Mouse (Mus musculus) lung, postnatal 36 days (tissue): ENCODE results near the gene Erich6.
"Not testable (repeated sequence)": the region's sequence is repeated elsewhere in the genome, so short reads cannot be mapped to it uniquely, and the experiment has no call there.

ENCODE experiments used
- DNase-seq: peaks from one replicate; pipeline ENCODE4 v3.0.0; 2022; ENCODE audit warnings: mixed read lengths

Erich6 gene

DNA sequence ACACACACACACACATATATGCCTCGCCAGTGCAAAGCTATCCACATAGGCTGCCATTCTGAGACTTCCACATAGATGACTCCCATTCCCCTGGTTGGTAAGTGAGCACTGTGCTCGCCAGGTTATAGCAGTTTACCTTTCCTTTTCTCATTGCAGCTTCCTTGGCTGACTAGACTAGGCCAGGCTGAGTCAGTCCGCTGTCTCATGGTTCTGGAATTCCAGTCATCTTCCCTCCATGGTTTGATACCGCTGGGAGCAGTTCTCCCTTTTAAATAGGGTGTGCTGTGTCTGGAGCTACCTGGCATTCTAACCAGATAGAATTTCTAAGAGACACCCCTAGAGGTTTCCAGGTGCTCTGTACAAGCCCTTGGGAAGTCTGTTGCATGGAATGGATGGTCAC is 9.2 kb upstream of the Erich6 start:
- no peak for DNase-seq

DNA sequence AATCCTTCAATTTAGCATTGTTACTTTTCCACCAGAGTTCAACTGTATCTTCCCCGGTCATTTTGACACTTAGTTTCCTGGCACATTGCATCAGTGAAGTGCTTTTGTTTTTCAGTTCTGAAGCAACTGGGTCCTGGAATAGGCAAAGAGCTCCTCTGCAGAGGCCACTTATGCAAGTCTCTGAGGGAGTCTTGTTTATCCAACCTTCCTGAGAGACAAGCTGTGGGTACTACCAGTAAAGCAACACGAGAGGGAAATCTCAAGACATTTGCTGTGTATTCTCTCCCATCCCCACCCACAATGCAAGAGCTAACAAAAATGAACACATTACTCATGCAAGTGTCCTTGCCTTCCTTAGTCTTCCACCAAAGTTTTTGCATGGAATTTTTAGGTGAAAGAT is 5.3 kb downstream of the Erich6 start:
- DNase-seq: no peak

DNA sequence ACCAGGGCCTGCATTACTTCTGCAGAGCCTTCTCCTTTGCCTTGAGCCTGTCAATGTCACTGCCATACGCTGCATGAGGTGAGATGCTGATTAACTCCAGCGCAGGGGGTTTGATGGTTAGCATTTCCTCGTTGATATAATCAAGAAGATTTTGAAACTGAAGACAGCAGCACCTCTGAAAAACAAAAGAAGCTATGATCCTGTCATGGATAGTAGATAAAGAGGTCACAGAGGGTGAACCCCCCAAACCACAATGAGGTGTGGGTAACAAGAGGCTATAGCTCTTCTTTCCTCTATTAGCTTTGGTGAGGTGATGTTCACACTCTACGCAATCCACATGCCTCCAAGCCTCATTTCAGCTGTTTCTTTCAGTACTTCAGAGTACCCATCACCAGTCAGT is 12.0 kb downstream of the Erich6 start:
- no peak for DNase-seq

DNA sequence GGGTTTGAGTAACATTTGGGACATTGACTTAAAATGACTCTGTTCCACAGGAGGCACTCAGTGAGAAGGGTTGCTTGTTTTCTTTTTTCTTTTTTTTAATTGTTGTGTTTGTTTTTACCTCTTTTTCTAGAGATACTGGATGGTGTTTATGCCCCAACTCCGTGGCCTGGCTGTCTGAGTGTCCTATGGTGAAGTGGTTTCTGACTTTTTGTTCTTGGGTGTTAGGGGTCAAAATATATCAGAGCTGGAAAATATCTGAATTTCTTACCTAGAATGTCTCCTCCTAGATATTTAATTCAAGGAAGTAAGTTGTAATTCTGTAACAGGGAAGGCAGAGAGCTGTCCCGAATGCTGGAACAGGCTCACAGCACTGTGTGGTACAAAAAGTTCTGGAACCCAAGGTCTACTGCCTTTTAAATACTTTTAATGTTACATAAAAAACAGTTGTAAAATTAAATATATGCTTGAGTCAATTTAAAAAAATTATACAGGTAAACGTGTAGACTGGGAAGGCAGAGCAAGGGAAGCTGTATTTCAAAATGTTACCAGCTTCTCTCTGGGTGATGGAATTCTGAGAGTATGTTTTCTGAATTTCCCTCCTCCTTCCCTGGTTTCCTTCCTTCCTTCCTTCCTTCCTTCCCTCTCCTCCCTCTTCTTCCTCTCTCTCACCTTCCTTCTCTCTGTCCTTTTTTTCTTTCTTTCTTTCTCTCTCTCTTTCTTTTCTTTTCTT is 14.2 kb downstream of the Erich6 start:
- no peak for DNase-seq

DNA sequence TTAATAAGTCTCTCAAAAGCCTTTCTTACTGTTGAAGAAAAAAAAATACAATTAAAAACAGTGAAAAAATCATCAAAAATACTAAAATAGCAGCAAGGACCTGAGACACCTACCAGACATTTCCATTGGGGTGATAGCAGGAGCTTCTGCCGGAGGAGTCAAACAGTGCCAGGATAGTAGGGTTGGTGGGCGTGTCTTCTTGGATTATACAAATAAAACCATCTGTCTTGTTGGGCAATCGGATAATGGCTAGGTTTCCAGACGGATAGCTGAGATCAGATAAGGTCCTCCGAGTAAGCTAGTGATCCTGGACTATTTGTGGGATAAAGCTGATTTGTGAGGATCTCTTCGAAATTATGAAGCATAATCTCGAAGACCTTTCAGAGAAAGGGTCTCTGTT is 15.9 kb downstream of the Erich6 start:
- DNase-seq: no peak

DNA sequence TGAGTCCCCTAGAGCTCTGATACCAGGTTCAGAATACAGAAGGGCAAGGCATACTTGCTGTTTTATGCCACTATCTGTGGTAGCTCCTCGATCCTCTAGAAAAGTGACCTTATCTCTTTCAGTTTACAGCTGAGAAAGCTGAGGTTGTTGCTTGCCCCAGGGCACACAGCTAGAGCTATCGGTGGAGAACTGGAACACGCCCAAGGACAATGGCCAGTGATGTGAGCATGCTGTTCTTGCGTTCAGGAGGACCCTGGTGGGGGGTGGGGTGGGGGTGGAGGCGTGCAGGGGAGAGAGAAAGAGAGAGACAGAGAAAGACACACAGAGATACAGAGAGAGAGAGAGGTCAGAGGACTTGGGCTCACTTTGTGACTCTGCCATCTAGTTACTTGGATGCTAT is 27.0 kb downstream of the Erich6 start:
- no peak for DNase-seq

DNA sequence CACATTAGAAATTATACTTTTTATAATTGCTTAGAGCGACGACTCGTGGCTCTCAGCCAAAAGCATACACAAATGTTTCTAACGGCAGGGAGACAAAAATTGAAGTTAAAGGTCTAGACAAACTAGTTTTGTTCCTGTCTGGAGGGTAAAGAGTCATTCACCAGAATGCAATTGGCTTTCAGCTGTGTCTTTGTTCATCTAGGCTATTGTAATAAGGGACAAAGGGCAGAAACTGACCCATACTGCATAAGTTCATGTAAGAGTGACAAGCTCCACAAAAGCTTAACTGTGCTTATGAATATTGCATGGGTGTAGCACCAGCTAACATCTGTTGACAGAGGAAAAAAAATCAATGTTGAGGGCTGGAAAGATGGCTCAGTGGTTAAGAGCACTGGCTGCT is 28.5 kb downstream of the Erich6 start:
- DNase-seq: no peak

DNA sequence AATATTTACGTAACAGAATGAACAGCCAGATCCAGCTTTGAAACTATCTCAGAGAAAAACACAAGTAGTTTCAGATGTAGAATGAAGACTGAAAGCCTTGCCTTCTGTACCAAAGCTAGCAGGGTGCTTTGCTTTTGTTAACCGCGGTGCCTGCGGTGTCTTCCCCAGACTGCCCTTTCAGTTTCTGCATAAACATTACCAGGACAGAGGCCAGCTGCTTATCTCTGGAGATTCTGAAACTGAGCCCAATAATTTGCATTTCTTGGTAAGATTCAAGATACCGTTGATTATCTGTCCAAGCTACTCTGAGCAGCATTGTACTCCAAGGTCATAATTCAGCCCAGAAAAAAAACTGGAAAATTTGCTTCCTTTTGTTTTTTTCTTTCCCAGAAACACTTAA is 43.4 kb downstream of the Erich6 start:
- DNase-seq: no peak

DNA sequence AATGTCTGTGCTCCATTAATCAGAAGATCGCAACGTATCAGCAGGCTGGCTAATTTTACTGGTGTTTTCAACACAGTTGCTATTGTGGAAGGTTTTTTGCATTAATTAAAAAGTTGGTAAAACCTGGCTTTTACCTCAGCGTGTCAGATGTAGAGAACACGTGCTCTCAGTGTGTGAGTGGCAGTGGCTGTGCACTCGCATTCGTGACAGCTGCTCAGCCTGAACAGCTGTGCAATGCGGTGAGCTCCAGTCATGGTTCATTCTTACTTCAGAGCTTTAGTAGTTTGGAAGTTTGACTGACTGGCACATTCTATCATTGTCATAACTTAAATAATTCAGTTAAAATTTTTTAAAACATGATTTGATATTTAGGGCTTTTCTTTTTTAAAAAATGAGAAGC is 44.3 kb downstream of the Erich6 start:
- DNase-seq: not testable (repeated sequence)

DNA sequence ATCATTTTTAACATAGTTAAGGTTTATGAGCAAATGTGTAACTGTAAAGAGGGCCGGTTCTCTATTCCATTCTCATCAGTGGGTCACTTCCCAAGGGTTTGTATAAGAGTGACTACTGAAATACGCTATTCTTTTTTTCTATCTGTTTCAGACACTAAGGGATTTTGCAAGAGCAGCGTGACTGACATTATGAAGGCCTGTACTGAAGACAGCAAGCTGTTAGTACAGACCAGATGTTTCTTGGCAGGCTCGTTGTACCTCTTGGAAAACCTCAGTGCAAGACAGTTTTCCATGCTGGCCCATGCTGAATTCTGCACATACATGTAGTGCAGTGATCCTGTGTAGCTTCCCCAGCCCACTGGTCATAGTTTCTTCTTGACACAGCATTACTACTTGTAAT is 46.5 kb downstream of the Erich6 start:
- peak; percentile 19 for DNase-seq

DNA sequence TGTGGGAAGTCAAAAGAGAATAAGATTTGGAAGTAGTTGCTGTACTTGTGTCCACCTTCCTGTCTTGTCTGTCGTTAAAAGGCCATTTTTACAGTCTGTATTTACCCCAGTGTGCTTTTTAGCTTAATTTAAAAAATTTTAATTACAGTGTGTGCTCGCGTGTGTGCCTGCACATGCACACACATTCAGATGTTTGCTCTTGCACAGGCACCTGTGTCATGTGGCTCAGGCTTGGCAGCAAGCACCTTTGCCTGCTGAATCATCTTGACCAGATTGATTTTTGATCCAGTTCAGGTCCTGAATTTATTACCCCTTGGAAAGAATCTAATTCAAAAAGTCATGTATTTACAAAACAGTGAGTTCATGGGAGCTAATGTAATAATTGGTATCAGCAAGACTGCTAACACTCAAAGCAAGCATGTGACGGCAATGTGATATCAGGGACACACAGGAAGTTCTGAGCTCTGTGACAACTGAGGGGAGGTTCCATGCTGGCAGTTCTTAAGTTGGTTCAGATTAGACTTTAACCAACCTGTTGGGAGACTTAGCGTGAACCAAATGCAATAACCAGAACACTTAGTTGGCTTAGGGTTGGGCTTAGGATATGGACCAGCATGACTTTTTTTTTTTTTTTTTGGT is 54.1 kb downstream of the Erich6 start:
- no peak for DNase-seq

DNA sequence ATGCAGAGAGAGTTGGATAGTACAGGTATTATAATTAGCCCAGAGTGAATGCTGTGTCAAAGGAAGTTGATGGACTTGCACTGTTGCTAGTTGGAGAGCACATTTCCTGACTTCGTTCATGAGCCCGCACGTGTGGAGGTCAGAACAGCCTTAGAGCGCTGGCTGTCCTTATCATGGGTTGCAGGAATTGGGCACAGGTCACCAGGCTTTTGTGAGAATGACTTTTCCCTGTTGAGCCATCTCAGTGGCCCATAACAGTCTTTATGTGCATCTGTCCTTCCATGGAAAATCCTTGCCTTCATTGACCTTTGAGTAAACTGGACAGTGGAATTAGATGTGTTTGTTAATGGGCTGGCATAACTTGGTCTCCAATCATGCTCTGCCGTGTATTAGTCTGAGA is 54.7 kb downstream of the Erich6 start:
- DNase-seq: no peak

DNA sequence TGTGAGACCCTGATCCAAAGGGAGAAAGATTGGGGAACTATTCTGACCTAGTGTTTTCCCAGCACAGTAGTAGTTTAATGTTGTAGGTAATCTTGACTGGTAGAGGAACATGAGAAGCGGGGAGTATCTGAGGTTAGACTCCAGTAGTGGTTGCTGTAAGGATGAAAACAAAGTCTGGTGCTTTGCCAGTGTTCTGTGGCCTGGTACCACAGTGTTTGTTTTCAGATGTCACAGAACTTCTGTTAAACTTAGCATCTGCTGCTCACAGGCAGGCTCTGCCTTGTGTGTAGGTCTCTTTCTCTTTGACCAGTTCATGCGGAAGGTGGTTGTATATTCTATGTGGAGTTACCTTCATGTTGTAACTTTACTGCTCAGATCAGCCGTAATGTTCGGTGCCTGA is 55.5 kb downstream of the Erich6 start:
- no peak for DNase-seq

DNA sequence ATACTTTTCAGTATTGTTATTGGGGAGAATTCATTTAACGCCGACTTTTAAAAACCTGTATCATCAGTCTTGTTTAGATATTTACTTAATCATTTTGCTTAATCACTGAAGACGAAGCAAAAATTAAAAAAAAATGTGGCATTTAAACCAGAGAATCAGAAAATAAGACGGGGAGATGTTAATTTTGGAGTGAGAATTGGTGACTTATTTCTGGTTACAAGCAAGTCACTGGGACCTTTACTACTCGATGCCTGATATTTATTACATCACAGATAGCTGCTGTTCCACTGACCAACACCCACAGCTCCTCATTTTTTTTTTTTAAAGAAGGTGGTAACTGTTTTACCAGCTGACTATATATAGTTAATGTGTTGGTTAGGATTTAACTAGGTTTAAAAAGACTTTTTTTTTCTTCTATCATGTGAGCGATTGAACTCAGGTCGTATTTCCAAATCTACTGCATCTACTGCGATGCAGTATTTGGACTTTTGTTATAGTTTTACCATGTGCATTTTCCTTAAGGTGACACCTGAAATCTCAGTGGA is 59.4 kb downstream of the Erich6 start:
- no peak for DNase-seq

DNA sequence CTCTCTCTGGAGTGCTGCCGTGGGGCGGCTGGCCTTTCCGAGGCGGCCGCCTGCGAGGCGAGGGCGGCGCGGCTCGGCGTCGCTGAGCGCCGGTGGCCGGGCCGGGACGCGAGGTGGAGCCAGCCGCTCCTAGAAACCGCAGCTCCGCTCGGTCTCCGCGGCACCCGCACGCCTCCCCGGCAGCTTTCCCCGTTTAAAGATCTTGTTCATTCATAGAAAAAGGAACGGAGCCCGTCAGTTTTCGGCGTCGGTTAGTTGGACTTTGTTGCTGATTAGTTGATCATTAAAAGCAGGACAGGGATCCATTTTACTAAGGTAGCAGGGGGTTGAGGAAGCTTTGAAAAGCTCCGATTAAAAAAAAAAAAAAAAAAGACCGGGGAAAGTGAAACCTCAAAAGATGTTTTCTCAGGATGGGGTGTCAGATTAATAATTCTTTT is 59.9 kb downstream of the Erich6 start:
- peak; percentile 41 for DNase-seq

DNA sequence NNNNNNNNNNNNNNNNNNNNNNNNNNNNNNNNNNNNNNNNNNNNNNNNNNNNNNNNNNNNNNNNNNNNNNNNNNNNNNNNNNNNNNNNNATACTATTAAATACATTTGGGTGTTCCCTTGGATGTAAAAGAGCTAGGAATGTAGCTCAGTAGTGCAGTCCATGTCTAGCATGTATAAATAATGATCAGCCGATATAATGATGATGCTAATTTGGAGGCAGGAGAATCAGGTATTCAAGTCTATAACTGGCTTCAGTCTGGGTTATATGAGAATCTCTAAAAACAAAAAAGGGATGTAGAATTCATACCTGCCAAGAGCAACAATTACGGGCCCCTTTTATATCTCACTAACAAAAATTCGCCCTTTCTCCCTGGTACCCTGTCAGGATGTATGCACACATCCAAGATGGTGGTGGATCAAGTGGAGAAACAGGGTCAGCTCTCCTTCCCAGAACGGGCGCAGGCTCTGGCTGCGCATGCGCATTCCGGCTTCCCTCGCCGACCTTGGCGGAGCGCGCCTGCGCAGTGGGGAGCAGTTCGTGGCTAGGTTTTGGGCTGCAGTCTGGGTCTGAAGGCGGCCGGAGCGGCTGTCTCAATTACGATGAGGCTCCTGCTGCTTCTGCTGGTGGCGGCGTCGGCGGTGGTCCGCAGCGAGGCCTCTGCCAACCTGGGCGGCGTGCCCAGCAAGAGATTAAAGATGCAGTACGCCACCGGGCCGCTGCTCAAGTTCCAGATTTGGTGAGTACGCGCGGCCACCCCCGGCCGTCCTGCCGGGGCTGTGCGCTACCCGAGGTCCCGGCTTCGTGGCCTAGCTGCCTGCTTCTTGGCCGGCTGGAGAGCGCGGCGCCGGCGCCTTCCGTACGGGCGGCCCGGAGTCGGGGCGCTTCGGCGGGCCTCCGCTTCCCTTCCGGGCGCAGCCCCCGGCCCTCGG is 60.6 kb downstream of the Erich6 start, which contains the start of gene Selenot:
TSS of gene Selenot (plus strand) at position 500 of the 930 bp plus-strand sequence.
- DNase-seq: peak; percentile 96

DNA sequence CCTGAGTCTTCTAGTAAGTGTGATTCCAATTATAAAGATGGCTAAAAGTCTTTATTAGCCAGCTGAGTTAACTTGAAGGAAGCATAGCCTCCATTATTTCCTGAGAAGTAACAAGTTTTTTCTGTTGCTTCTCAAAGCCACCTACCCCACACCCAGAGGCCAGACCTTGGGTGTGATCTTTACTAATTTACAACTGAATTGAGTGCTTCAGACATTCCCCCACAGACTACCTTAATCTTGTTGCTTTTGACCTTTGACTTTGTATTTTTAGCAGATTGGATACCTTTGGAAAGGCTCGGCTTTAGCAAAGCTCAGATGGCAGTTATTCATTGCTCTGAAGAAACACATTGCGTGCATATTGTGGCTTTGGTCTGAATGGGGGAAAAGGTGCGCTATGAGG is 66.2 kb downstream of the Erich6 start:
- no peak for DNase-seq
